Mouse (Mus musculus) ovary, postnatal 14 days (tissue): Measurements from ENCODE around the gene Fam83c.
"Not testable (repeated sequence)": the region's sequence is repeated elsewhere in the genome, so short reads cannot be mapped to it uniquely, and the experiment has no call there.

ENCODE experiments used
- DNase-seq: peaks from one replicate; pipeline ENCODE4 v3.0.0; 2022; ENCODE audit warnings: low spot score

Fam83c gene

GRCm38 (mm10) chr2:155834732-155835131, at the start of gene Fam83c:
TSS of gene Fam83c (minus strand) at chr2:155834854.
- no peak for DNase-seq

DNA sequence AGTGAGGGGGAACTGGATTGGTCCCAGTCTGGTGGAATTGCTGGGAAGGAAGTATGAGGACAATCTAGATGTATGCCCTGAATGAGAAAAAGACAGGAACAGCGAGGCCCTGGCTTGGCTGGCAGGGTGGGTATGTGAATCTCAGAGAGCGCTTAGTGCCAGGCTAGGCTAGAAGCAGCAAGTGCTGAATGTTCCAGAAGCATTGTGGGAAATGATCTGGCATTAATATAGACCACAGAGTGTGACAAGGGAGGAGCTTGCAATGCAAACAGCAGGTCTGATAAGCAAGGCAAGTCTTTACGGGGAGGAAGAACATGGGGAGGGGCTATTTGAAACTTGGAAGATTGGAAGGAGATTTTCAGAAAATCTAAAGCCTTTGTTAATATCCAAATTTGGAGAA, 47.4 kb upstream of the Fam83c start:
- no peak for DNase-seq

GRCm38 (mm10) chr2:155878964-155879876, 44.6 kb upstream of the Fam83c start:
- no peak for DNase-seq

DNA sequence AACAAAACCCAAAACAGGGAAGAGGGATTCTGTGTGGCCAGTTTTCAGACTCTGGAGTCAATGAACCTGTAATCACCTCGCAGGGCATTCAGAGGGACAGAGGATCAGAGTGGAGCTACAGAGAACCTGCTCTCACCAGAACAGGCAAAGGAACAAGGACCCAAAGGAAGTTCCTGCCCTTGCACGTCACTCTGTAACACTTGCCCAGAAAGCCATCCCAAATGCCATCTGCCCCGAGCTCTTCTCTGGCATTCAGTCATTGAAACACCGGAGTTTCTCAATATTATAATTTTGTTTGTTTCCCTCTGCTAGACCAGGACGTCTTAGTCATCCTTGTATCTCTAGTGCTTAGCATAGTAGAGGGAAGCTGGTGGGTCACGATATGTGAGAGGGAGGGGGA, 39.0 kb upstream of the Fam83c start:
- no peak for DNase-seq

DNA sequence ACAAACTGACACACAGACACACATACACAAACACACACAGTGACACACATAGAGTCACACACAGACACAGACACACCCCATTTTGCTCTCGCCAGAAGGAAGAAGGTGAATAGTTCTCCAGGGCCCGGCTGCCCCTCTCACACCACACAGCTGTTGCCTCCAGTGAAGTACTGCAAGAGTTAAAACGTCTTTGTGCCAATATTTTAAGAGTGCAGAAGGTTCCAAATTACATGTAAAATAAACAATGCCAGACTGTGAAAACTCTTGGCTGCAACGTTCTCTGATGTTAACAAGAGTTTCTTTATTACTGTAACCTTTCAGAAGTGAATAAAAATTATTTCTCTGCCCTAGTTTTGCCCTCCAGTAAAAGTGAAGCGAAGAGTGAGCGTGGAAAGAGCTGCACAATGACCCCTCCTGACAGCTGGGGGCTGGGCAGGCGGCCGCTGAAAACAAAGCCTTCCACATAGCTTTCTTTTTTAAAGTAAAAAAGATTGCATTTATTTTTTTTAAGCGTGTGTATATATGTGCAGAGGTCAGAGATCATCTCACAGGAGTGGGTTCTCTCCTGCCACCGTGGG, 38.4 kb upstream of the Fam83c start:
- DNase-seq: no peak

DNA sequence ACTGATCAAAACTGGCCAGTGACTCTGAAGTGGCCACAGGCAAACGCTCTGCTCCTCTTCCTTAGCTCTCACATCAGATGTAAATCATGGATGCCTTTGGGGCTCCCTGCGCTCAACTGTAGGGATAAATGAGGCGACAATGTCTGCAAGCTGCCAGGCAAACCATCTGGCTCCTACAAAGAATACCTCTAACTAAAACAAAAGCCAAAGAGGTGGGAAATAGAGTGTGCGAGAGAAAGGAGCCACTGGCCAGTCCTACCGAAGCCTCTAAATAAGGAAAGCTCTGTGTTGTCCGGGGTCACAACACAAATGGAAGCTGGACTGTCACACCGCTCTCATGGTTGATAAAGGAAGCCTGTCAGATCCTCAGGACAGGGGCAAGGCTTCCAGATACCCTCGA, 37.8 kb upstream of the Fam83c start:
- DNase-seq: no peak

DNA sequence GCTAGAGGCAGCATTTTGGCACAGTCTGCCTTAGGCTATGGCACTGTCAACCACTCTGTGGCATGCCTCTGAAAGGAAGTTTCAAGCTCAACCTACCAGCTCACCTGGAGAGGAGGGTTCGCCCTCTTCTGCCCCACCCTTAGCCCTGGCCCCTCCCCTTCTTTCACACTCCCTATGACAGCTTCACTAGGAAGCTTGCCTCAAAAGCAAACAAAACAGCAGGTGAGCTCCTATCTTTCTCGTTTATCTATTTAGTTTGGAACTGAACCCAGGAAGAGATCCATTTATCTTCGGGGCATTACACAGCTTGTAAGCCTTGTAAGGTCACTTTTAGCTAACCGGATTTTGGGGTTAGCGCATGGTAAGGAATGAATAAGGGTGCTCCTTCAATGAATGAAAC, 35.1 kb upstream of the Fam83c start:
- no peak for DNase-seq

DNA sequence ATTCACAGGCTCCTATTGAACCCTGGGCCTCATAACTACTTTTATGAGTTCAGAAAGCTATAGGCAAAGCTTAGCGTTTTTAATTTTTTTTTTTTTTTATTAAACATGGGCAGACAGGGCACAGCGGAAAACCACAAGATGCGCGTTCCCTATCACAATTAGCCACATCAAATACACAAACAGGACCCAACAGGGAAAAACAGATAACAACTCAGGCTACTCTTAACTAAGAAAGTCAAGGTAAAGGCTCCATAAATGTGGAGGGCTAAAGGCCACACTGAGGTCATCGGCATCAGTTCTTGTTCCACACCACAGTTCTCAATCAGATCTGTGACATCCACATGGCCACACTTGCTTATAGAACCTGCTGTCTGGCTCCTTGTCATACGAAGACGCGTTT, 33.7 kb upstream of the Fam83c start:
- no peak for DNase-seq

DNA sequence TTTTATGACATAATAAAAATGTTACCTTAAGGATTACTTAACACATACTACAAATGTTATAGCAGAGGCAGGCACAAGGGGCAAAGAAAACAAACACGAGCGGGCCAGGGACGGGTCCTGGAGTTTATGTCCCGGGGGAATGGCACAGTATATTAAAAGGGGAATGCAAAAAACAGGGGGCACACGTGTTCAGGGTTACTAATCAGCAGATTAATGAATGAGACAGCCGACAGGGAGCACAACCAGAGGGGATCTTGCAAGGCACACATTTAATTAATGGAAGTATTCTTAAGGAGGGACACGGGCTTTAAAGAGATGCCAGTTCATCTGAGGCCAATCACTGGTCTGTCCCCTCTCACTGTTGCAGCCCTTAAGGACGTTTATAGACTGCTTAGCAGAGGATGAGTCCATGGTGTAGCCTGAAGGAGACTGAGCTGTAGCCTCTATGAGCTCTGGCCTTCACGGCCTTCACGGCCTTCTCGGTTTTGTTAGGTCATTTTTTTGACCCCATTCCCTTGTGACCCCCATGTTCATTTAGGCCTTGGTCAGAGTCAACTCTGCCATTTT, 28.7 kb upstream of the Fam83c start:
- DNase-seq: no peak

DNA sequence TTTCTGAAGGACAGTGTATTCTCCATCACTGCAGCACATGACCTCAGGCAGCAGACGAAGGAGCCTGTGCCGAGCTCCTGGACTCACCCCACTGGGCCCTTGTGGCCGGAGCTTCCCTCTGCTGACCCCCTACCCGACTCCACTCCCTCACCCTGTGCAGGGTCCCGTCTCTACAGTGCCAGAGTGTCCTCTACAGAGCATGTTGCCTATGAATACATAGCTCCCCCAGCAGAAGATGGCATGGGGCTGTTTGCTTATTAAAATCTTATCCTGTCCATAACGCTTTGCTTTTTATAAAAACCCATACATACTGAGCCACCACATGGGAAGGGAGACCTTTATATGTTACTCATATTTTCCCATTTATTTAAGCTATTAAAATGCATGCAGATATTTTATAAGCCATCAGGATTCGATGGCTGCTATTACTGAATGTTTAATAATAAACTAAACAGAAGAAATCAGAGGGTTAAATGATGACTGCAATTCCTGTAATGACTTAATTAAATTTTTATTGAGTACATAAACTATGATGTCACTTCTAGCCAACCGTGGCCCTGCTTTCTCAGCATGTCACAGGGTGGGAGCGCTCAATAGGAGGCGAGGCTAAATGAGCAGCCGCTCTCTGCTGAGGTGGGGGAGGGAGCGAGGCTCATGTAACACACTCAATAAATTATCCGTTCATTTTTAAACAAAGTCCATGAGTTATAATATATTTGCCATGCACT, 28.1 kb upstream of the Fam83c start:
- DNase-seq: no peak

- no peak for DNase-seq
Measured at GRCm38 (mm10) chr2:155861581-155861980, 26.9 kb upstream of the Fam83c start.

- DNase-seq: no peak
Measured at GRCm38 (mm10) chr2:155860102-155860501, 25.4 kb upstream of the Fam83c start.

DNA sequence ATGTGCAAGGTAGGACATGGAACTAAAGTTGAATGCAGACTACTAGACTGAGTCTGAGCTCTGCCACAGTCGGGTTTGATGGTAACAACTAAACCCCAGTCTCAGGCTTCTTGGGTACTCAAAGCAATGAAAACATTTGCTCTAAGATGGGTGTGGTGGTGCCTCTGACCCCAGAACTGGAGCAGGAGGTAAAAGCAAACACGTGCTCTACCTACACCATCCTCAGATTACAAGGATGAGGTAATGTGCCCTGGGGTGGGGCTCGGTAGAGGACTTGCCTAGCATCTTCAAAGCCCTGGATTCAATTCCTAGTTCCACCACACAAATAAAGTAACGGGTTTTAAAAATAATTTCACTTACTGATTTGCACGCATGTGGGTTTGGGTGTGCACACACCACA, 17.9 kb upstream of the Fam83c start:
- DNase-seq: no peak

GRCm38 (mm10) chr2:155850120-155850519, 15.5 kb upstream of the Fam83c start:
- no peak for DNase-seq

GRCm38 (mm10) chr2:155849464-155849863, 14.8 kb upstream of the Fam83c start:
- DNase-seq: no peak

DNA sequence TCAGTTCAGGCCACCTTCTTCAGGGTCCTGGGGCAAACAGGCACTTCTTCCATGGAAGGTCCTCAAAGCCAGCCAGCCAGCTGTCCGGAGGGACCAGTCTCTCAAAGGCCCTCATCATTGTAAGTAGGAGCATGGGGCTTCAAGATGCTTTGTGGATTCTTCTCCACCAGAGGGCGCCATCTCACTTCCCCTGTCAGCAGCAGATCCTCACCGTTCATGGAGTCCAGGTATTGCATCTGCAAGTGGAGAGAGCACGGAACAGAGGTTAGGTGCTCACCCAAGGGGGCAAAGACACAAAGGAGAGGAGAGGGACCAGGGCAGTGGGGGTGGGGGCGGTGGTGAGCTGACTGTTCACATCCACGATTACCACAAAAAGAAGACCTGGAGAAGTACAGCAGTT, 13.6 kb upstream of the Fam83c start:
- peak; percentile 73 for DNase-seq

DNA sequence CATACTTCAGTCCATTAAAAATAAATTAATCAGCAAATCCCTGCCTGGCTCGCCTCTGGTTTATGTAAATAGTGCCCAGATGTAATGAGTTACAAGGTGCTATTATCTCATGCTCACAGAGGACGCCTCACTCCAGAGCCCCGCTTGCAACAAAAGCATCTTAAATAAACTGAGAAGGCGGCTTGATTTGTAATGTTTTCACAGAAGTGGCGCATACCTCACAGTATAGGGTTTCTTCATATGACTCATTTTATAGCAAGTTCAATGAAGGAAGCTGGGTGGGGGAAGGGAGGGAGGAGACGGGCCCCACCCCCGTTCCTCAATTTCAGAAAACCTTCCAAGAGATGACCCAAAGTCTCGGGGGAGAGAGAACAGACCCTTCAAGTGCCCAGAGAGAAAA, 12.3 kb upstream of the Fam83c start:
- no peak for DNase-seq

GRCm38 (mm10) chr2:155838961-155839360, 4.3 kb upstream of the Fam83c start:
- DNase-seq: no peak

DNA sequence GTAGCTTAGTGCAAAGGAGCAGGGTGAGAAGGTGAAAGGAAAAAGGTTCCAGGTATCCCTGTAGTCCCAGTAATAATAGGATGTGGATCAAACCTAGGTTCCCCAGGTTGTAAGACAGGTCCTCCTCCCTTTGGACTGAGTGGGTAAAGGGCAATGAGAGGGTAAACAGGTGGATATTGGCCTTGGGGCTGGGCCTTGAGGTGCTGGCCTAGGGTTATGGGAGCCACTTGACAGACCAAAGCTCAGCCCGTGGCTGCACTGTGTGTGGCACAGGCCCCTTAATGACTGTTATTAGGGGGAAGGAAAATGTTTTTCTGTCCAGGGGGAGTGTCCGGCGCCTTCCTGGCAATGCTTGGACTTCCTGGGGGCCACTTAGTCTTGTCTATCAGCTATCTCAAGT, 3.3 kb upstream of the Fam83c start:
- DNase-seq: no peak

GRCm38 (mm10) chr2:155832087-155832486, 2.6 kb downstream of the Fam83c start:
- not testable (repeated sequence) for DNase-seq

DNA sequence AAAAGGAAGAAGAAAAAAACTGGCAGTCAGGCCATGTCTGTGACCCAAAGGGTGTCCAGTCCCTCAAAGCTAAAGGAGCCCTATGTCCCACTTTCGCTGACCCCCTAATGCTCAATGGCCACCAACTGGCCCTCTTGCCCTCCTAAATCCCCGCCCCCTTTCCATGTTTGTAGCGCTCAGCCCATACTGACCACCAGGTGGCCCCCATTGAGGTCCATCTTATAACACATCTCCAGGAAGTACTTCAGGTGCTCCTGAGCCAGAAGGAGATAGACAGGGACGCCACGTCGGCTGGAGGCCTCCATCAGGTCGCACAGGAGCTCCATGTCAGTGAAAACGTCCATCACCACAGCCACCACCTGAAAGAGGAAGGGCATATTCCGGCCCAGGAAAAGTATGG, 3.4 kb downstream of the Fam83c start:
- DNase-seq: no peak

DNA sequence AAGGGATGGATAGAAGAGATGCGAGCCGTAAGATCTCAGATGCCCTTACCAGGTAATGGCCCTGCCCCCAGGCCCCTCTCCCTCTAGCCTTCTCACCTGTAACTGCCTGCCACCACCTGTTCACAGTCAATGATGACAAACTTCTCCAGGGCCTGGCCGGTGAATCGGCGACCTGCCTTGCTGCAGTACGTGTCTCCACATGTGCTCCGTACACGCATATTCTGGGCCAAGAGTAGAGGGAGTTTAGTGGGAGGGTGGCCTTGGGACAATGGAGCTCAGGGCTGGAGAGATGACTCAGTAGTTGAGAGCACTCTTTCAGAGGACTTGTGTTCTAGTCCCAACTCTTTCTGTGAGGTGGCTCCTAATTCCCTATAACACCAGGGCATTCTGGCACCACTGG, 3.8 kb downstream of the Fam83c start:
- no peak for DNase-seq
